Mouse (Mus musculus): ENCODE measurements around the gene Dtl.
A peak's percentile ranks its signal among the peaks of the same experiment; 100 is the strongest.

Gene Dtl

DNA sequence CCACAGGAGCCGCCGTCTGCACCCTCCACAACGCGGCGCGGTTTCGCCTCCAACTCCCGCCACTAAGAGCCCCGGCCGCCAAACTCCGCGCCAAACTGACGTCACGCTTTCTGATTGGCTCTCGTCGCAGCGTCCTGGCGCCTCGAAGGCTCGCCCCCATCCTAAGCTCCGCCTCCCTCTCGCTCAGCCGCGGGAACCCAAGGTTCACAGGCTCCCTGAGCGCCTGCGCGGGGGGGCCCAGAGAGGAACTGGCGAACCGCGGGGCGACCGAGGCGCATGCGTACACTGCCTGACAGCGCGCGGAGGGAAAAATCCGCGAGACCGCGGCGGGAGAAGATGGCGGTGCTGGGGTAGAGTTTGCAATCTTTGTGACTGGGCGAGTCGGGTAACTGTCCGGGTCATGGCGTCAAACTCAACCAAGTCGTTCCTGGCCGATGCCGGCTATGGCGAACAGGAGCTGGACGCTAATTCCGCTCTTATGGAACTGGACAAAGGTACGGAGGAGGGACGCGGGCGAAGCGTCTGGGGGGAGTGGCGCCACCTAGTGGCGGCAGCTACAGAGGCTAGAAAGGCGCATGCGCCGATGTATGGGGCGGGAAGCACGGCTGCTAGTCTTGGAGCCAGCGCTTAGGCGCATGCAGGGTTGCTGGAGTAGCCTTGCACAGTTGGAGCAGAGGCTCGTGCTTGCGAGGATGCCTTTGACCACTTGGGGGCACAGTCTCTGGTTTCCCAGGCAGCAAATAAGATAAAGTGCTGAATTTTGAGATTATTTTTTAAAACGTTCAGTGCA, at the start of gene Dtl, which contains the start of gene Ints7:
TSS of gene Dtl (minus strand) at position 87 of the 790 bp plus-strand sequence.
TSS of gene Ints7 (plus strand) at position 179 of the 790 bp plus-strand sequence.
- DNase-seq: peak; percentile 99

DNA sequence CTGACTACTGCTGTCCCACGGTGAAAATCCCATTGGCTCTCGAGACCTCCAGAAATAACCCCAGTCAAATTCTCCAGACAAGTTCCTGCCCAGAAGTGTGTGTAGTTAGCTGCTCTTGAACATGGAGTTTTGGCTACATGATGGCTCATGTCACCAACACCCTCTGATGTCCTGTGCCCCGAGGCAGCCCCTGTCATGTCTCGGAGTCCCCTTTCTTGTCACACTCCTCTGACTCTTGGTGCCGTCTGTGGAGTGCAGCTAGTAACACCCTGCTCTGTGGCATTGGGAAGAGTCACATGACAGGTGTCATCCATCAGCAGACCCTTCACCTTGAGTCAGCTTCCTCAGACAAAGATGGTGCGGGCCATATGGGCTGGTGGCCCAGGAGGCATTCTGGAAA, 49.7 kb upstream of the Dtl start:
- DNase-seq: no peak

DNA sequence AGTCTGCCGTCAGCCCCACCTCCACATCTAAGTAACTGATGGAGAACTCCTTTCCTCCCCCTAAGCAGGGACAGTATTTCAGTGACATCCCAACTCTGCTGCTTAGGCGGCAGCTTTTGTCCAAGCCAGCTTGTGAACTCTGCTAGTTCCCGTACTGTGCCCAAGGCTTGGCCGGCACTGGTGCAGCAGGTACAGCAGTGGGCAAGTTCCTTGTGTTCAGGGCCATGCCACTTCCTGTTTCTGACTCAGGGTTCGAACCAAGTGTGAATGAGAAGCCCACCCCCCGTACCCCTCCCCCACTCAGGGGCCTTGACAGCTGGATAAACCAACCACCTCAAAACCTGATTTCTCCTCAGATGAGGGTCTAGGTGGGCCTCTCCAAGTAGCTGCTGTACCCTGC, 49.1 kb upstream of the Dtl start:
- no peak for DNase-seq

DNA sequence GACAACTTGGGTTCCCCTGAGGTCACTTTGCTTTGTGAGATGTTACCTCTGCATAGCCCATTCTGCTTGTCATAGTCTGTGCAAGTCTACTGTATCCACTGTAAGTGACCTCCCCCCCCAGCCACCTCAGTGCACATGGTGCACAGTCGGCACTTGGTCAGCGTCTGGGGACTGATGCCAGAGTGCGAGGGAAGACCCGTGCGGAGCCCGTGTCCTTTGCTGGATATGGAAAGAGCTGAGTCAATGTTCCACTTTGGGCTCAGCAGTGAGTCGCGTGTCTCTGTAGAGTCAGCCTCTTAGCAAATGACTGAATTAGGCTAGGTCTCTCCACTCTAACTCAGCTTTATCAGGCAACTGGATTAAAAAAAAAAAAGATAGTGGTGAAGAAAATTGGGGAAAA, 47.5 kb upstream of the Dtl start:
- no peak for DNase-seq

DNA sequence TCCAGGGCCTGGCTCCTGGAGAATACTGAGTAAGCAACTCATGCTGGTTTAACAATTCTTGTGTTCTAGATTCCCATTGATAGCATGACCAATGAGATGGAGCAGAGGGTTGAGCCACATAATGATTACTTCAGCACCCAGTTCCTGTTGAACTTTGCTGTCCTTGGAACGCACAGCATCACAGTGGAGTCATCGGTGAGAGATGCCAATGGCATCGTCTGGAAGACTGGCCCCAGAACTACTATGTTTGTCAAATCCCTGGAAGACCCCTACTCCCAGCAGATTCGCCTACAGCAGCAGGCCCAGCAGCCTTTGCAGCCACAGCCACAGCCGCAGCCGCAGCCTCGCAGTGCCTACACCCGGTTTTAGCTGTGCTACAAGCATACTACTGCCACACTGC, 45.8 kb upstream of the Dtl start:
- no peak for DNase-seq

DNA sequence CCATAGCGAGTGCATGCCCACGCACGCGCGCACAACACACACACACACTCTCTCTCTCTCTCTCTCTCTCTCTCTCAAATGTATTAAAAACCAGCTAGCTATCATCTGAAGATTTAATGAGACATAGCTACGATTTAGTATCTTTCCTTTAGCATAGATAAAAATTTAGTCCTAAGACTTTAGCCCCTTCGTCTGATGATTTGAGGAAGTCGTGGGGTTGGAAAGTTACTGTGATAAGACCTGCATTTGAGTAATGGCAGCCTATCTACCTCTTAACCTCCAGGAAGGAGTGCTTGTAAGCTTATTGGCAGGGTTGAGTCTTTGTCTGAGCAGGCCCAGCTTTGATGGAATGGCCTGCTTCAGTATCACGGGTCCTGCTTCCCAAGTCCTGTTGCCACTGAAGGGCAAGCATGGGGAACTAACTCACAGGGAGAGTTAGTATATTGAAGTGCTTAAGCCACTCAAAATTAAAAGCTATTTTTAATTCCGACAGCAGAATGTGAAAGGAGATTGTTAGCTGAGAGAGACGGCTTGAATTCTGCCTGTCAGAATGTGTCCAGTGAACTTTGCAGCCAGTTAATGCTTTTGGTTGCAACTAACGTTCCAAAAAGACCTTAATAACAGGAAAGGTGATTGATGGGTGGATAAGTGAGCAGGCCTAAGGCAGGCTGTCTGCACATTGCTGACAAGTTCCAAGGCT, 42.9 kb upstream of the Dtl start:
- DNase-seq: no peak

DNA sequence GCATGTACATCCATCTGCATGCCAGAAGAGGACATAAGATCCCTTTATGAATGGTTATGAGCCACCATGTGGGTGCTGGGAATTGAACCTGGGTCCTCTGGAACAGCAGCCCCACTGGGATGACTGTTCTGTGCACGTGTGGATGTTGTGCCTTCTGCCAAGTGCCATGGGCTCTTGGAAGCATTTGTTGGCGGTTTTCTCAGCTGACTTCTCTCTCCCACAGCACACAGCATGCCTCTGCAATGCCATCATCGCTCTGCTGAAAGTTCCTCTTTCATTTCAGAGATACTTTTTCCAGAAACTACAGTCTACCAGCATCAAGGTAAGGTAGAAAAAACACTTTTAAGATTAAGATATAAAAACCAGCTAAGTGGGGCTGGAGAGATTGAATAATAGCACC, 42.2 kb upstream of the Dtl start:
- no peak for DNase-seq

DNA sequence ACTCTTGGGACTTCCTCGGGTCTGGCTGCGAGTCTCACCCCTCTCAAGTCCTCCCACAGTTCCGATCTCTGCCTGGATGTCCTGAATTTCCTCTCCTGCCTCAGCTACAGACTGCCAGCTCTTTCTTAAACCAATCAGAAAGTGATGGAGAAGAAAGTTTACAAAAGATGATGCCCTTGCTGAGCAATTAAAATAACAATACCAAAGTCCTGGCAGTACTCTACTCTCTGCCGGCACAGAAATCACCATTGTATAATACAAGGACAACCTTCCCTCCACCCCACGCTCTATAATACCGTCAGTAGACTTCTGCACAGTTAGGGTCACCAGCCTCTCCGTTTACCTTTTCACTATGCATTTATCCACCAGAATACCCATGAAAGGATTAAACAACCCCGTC, 40.9 kb upstream of the Dtl start:
- DNase-seq: no peak

DNA sequence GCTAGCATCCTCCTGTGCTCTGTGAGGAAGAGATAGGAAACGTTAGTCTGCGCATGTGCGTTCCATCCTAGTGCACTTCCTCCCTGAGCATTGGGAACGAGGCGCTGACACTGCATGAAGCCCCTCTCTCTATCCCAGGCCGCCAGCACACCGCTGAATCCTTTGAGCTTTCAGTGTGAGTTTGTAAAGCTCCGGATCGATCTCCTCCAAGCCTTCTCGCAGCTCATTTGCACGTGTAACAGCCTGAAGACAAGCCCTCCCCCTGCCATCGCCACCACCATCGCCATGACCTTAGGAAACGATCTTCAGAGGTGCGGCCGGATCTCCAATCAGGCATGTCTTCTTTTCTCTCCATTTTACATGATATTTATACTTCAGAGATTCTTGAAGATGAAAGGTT, 37.5 kb upstream of the Dtl start:
- DNase-seq: no peak

DNA sequence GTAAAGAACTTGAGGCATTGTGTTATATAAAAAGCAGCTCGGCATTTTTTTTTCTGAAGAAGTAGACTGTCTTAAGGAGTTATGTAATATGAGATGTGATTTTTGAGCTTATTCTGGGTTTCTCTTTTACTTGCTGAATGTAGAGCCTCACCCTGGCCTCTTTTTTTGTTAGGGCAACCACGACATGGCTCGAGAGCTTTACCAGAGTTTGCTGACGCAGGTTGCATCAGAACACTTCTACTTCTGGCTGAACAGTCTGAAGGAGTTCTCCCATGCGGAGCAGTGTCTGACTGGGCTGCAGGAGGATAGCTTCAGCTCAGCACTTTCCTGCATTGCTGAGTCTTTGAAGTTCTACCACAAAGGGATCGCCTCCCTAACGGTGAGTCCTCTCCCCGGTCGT, 36.3 kb upstream of the Dtl start:
- no peak for DNase-seq

DNA sequence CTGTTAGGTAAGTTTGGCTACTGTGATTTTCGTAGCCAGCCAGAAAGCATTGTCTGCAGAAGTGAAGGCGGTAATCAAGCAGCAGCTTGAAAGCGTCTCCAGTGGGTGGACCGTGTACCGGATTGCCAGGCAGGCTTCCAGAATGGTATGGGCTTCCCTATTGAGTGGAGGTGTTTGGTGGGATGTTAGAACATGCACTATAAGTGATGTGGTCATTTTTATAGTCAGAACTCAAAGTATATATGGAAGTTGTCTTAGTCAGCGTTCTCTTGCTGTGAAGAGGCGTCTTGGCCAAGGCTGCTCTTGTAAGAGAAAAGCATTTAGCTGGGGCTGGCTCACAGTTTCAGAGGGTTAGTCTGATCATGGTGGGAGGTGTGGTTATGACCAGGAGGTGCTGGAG, 35.0 kb upstream of the Dtl start:
- DNase-seq: no peak

DNA sequence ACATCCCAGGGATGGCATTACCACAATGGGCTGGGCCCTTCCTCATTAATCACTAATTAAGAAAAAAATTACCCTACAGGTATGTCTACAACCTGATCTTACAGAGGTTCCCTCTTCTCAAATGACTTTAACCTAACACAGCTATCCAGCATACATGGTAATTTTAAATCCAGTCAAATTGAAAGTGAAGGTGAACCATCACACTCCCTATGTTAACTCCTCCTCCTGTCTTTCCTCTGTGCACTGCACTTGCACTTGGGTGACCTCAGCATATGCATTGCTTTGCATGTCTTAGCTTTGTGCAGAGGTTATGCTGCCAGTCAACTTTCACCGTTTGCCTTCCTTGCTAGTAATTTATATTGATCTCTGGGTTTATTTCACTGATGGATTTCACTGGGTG, 34.2 kb upstream of the Dtl start:
- DNase-seq: no peak

DNA sequence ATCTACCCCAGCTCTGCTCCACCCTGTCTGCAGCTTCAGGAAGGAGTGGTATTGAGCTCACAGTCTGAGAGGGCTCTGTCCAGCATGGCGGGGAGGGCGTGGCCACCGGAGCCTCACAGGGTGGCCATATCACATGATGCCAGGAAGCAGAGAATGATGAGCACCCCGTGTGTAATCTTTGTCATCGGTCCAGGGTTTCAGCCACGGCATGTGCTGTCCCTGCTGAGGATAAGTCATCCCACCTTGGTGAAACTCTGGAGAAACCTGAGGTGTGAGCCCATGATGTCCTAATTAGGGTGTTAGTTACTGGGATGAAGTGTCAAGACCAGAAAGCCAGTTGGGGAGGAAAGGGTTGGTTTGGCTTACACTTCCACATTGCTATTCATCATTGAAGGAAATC, 33.7 kb upstream of the Dtl start:
- no peak for DNase-seq

DNA sequence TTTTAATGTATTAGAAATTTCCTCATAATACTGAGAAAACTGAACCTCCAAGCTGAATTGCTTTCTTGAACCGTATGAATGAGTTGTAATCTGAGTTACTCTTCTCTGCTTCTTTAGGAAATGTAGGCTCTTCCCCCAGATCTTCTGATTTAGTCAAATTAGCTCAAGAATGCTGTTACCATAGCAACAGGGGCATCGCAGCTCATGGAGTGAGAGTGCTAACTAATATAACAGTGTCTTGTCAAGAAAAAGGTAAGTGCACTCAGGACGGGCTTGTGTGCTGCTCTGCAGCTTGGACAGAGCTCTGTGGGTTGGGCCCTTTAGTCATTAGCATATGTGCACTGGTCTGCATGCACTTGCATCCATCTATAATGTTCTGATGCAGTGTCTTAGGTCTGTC, 29.3 kb upstream of the Dtl start:
- DNase-seq: no peak

DNA sequence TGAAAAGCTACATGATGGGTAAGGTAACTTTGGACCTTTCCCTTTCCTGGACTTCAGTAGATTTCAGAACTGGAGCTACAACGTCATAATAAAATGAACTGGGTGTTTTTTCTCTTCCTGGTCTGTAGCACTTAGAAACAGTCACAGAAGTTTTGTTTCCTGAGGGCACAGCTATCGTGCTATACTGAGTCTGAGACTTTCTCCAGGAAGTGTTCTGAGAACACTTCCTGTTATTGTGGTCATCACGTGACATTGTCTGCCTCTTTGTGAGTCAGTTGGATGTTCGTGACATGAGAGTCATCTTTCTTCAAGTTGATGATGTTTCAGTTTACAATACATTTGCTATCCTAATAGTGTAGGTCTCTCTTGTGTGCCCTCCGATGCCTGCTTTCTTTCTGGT, 23.9 kb upstream of the Dtl start:
- no peak for DNase-seq

DNA sequence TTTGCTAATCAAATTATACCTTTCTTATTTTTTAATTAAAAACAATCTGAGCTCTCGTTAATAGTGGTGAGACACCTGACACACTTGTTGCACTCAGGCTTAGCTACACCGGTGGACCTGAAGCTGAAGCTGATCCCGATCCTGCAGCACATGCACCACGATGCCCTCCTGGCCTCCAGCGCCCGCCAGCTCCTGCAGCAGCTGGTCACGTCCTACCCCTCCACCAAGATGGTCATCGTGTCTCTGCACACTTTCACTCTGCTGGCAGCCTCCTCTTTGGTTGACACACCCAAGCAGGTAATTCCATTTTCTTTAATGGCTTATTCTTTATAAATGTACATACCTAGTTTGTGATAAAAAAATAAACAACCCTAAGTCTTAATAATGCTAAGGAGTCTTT, 20.7 kb upstream of the Dtl start:
- no peak for DNase-seq

DNA sequence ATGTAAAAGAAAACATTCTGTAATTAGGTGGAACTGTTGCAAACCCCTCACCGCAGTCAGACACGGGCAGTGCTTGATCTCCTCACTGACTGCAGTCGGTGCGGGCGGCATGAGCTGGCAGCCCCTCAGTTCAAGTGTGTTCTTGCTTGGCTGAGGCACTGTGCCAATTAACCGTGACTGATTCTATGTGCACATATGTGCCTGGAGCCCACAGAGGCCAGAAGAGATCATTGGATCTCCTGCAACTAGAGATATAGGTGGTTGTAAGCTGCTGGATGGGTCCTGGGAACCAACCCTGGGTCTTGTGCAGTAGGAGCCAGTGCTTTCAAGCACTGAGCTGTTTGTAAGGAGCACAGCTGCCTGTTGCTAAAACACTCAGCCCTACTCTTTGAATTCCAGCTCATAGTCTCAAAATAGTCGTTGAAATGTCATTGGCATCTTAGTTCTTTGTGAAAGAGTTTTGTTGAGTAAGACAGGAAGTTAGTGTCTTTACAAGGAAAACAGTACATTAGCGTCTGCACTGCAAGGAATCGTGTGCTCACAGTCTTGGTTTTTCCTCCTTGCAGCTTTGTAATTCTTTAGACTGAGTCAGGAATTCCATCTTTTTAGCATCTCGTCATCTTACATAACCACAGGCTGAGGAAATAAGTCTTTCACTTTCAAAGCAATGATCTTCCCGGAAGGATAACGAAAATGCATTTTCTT, 16.8 kb upstream of the Dtl start:
- DNase-seq: no peak

DNA sequence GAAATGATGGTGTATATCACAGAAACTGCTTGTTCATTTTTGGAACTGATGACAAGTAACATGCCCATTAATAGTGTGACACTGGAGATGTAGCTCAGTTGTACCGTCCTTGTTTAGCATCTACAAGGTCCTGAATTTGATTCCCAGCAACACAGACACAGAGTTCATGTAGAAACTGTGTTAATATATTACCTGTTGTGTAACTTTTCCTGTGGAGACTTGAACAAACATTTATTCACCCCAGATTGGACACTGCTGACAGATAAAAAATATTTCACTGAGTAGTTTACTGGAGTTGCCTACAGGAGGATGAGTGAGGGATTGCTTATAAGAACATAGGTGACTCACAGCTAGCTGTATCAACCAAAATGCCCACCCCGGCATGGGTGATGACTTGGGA, 13.4 kb upstream of the Dtl start:
- no peak for DNase-seq

DNA sequence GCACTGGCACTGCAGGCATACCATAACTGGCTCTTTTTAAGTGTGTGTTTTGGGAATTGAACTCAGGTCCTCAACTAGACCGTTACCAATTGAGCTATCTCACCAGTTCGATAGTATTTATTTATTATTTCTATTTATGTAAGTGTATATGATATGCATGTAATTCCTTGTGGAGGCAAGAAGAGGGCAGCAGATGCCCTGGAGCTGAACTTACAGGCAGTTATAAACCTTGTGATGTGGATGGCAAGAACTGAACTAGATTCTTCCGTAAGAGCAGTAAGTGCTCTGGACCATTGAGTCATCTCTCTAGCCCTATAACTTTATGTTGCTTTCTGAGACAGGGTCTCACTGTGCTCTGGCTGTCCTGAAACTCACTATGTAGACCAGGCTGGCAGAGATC, 11.7 kb upstream of the Dtl start:
- DNase-seq: no peak

DNA sequence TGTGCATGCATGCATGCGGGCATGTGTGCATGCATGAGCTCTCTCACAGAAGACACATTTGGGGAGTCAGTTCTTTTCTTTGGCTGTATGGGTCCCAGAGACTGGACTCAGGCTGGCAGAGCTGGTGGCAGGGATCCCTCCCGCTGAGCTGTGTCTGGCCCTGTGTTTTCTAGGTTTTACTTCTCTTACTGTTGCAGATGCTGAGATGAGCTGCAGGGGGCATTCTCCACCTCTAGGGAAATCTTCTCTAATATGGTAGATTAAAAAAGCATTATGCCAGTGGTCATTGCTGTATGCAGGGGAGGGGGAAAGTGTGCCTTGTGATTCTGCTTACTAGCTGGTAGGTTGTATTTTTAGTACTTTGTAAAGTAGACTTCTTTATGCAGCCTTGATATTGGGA, 10.4 kb upstream of the Dtl start:
- DNase-seq: no peak

DNA sequence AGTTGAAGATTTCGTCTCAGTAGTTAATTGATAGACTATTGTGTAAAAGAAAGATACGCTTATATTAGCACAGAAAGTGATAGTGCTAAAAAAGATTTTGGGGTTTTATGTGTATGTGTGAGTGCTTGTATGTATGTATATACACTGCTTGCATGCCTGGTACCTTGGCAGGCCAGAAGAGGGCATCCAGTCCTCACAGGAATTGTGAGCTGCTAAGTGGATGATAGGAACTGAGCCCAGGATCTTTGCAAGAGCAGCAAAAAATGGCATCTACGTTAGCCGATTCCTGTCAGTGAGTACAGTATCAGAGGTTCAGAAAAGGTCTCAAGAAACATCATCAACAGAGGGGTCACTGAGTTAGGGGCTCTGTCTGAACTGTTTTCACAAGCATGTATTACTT, 9.1 kb upstream of the Dtl start:
- DNase-seq: no peak

DNA sequence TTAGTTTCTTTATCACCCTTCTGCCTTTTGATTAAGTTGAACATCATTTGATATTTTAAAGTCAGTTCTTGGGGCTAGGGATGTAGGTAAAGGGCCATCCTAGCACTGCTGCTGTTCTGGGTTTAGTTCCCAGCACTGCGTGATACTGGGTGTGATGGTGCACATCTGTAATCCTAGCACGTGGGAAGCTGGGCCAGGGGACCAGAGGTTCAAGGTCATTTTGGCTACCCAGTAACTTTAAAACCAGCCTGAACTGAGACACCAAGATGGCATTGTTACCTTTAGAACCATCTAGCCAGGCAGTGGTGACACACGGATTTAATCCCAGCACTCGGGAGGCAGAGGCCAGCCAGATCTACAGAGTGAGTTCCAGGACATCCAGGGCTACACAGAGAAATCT, 8.5 kb upstream of the Dtl start:
- DNase-seq: no peak

DNA sequence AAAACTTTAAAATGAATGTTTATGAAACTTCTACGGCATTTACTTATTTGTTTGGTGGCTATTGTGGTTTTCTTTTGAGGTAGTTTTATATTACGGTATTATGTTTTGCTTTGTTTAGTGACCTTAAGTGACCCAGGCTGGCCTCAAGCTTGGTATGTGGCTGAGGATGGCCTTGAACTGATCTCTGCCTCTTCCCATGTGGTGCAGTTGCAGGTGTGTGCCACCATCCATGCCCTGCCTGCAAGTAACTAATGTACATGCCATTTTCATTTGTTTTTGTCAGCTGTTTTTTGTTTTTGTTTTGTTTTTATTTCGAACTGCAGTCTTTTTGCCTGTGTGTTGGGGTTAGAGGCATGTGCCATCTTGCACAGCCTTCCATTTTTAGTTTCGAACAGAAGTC, 6.3 kb upstream of the Dtl start:
- DNase-seq: no peak

DNA sequence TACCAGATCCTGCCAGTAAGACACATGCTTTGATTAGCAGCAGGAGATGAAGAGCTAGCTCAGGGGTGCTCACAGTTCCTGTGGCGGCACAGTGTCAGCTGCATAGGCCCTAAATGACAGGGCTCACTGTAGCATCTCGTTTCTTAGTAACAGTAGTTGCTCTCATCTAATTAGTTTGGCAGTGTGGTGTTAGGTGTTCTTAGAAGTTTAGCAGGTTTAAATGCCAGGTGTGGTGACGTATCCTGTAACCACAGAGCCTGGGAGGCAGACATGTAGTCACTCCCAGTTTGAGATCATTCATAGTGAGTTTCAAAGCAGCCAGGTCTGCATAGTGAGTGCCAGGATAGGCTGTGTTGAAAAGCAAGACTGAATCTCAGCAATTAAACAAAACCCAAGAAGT, 4.2 kb upstream of the Dtl start:
- no peak for DNase-seq

Measured in cerebellum, adult 8-10 months (tissue).